Mouse (Mus musculus) spleen, postnatal 14 days (tissue): ENCODE results near the gene Slc25a5.
"Not testable (repeated sequence)": the region's sequence is repeated elsewhere in the genome, so short reads cannot be mapped to it uniquely, and the experiment has no call there.

ENCODE experiments used
- DNase-seq, 2 experiments: peaks; one replicate each; pipeline ENCODE4 v3.0.0; 2021 to 2022; ENCODE audit warnings: low spot score in 2 of 2

The Slc25a5 gene

DNA sequence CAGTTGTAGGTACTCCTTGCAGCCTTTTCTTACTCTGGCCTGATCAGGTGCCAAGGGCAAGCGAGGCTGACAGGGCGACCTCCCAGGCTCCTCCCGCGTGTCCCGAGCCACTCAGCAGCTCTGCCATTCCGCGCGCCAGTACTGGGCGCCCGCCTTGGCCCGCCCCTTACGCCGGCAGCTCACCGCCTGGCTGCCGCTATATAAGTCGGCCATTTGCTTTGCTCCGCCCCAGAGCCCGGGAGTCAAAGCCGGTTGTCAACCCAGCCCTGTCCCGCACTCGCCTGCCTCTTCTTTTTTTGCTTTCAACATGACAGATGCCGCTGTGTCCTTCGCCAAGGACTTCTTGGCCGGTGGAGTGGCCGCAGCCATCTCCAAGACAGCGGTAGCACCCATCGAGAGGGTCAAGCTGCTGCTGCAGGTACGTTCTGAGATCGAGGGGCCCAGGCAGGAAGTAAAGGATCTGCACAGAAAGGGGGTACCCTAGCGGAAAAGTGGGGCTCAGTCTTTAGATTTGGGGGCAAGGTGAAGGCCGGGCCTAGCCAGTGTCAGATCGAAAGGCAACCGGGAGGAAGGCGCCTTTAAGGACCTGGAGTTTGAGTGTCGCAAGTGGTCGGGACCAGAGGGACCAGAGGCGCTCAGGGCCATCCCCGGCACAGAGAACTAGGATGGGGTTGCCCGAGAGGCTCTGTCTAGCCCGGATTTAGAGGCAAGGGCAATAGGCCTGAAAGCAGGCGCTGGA lies at the start of gene Slc25a5:
TSS of gene Slc25a5 (plus strand) at position 228 of the 739 bp plus-strand sequence.
- DNase-seq = peak; percentile 70 to 79

- no peak for DNase-seq
Observed at GRCm38 (mm10) chrX:36746789-36747188, 48.7 kb upstream of the Slc25a5 start.

- no peak for DNase-seq
Observed at GRCm38 (mm10) chrX:36748573-36748972, 46.9 kb upstream of the Slc25a5 start.

- no peak for DNase-seq
Observed at GRCm38 (mm10) chrX:36749281-36749785, 46.1 kb upstream of the Slc25a5 start.

- no peak for DNase-seq
Observed at GRCm38 (mm10) chrX:36750591-36750990, 44.9 kb upstream of the Slc25a5 start.

DNA sequence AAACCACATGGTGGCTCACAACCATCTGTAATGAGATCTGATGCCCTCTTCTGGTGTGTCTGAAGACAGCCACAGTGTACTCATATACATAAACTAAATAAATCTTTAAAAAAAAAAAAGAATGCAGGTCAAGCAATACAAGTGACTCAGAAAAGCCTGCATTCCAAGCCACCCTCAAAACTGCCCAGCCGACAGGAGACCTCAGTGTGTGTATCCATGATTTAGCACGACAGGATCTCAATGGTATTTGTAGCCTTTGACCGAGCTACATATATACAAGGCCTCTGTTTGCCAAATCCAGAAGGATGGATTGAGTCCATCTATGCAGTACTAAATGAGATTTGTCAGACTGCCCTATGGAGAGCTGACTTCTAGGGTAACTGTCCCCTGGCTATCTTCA lies 42.9 kb upstream of the Slc25a5 start:
- no peak for DNase-seq

GRCm38 (mm10) chrX:36757796-36758472 lies 37.5 kb upstream of the Slc25a5 start:
- DNase-seq = no peak

DNA sequence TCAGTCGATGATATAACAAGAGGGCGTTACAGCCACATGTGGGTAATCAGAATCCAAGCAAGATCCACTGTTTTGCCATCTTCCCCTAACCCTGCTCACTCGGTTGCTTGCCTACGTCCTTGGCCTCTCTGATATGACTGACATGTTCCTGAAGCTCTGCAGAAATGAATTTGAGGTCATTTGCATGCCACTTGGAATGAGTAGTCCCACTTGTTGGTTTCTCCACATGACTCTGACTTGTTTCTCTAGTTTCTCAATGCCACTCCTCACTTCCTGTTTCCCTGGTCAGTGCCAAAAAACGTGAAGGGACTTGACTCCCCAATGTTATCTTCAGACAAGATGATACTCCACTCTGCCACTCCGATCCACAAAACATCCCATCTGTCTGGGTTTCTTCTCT lies 36.9 kb upstream of the Slc25a5 start:
- no peak for DNase-seq

DNA sequence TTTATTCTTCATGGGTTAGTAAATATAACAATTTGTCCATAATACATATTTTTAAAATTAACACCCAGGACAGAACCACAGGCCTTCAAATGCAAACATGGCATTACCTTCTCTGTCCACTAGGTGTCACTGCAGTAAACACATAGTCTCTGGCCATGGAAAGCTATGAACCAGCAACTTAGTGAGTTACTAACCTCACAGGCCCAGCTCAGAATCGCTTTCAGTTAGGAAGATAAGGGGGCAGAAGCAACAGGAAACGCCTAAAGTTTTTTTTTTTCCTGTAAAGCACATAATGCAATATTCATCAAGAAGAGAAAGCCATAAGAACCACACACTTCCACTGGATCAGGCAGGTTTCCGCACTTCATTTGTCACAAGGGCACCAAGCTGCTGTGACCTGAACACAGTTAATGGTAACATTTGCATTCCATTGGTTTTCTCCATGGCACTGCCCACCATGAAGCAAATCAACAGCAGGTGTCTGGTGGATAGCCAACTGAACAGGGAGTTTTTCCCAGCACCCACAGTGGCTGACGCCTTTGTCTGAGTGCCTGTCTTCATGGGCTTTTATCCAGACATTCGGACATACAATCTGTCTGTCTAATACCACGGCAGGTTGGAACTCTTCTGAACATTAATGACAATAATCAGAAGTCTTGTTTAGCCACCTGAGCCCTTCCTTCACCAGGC lies 34.4 kb upstream of the Slc25a5 start:
- DNase-seq = peak in 1 of 2 experiments; percentile 38

DNA sequence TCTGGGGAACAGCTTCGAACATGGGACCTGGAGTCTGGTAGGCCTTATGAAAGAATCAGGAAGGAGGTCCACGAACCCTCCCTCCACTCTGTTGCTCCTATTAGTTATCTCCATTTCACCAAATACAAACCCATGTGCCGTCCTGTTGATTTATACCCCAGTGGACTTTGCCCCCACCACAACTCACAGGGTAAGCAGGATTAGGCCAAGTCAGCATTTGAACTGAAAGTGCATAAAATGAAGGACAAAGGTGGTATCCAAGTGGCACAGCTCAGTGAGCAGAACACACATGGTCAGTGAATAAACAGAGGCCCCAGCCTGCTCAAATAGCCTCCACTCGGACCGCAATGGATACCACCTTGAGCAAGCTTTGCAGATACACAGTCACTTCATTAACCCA lies 33.2 kb upstream of the Slc25a5 start:
- DNase-seq = no peak

DNA sequence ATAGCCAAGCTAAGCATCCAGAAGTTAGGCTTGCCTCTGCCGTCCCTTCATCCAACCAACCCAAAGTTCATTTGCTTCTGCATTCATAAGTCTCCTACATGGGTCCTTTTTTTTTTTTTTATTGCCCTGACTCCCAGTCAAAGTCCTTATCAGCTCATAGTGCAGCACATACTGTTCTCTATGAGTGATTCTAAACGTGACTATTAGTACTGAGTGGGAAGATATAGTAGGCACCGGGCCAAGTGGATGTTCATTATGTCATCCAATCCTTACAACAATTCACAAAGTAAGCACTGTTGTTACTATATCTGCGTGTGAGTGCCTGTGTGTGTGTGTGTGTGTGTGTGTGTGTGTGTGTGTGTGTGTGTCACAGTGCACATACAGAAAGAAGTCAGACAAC lies 32.6 kb upstream of the Slc25a5 start:
- DNase-seq = no peak

DNA sequence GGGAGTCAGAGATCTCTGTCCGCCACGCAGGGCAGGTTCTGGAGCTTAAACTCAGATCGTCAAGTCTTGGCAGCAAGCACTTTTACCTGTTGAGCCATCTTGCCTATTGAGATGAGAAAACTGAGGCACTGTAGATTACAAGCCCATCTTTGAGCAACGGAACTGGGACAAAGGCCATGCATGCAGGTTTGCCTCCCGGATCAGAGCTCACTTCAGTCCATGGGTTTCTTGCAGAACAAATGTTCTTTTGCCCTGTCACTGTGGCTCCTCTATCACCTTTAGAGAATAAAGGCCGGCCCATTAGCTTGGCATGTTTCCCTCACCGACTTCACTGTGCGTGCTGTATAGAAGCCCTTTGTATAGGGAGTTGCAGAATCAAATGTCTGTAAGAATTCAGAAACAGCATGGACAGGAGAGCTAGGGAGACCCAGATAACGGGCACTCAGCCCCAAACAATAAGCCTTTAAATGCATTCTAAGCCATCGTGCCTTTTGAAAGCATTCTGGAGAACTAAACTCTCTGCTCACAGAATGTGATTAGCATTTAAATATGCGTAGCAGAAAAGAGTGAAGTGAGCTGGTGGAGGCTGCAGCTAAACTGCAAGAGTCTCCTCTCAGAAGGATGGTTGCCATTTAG lies 32.0 kb upstream of the Slc25a5 start:
- no peak for DNase-seq

DNA sequence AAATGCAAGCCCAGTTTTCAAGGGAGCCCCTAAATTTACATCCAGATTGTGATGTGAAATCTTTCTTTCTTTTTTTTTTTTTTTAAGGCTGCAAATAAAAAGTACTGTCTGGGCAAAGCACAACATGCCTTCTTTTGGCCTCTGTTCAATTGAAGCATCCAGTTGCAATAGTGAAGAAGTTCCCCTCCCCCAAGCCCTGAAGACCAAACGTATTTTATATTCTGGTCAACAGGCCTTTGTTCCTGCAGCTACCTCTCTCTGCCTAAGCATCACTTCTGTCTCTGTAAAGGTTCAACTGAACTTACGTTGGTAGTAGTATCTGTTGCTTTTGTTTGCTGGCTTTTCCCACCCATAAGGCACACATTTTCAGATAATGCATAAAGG lies 31.5 kb upstream of the Slc25a5 start:
- no peak for DNase-seq

DNA sequence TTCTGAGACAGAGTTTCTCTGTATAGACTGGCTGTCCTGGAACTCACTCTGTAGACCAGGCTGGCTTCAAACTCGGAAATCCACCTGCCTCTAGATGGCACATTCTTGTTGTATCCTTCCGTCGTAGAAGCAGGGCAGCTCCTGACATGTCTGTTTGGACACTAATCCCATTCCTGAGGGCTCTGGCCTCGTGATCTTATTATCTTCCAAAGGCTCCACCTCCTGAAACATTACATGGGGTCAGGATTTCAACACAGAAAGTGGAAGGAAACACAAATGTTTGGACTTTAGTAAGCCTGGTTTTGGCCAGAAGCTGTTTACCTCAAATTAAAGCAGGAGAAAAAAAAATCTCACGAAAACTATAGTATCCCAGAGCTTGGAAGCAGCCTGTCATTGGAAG lies 28.1 kb upstream of the Slc25a5 start:
- DNase-seq = no peak

- DNase-seq = no peak
Observed at GRCm38 (mm10) chrX:36772591-36772990, 22.9 kb upstream of the Slc25a5 start.

DNA sequence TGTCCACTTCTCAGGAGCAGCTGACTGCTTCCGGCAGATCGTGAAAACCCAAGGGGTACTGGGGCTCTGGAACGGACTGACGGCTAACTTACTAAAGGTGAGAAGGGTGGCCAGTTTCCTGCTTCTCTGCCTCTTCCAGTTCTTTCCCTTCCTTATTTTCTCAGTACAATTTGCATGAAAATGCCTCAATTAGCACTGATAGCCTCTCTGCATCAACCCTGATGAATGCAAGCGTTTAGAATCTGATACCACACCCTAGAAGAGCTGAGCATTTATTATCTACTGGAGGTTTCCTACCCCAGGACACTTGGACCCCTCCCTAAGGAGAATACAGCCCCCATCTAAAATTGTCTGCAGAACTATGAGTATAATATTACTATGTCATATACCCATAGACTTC lies 19.9 kb upstream of the Slc25a5 start:
- no peak for DNase-seq

DNA sequence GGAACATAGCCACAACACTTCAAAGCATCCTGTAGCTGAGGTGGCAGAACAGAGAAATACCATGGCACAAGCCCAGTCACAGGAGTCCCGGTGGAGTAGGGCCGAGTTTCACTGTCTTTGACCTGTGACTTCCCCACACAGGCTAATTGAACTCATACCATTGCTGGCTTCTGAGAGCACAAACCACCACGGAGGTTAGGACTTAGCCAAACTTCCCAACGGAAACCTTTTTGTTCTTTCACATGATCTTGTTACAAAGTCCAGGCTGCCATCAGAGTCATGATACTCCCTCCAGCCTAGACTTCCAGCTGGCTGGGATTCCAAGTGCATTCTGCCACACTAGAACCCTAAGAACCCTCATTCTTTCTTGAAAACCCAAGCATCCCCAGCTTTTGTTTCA lies 17.8 kb upstream of the Slc25a5 start:
- no peak for DNase-seq

DNA sequence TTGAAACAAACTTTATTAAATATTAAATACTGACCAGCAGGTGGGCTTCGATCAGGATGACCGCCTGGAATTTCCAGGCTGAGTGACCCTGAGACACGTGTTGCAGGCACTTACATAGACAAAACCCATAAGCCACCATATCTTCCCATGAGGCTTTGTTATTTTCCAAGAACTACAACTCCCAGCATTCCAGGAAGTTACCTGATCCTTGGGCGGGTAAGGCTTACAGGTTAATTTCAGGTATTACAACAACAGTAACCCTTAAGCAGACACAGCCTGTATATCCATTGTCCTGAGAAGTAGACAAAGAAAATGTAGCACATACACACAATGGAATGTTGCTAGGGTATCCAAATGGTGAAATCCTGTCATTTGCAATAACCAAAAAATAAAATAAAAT lies 6.1 kb upstream of the Slc25a5 start:
- no peak for DNase-seq

DNA sequence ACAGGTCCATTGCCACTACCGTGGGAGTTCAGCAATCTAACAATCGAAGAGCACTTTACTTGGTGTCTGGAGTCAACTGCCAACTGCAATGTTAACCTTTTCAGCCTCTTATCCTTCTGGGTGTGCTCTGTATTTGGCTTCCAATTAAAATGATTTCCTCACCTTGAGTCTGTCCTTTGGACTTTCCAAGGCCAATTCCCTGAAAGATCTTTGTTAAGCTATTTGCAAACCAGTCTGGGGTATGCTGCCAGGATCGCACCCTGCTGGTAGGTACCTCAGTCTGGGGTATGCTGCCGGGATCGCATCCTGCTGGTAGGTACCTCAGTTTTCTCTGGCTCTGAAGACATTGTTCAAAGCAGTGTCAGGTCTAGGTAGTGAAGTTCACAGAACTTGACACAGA lies 880 bp upstream of the Slc25a5 start:
- no peak for DNase-seq

DNA sequence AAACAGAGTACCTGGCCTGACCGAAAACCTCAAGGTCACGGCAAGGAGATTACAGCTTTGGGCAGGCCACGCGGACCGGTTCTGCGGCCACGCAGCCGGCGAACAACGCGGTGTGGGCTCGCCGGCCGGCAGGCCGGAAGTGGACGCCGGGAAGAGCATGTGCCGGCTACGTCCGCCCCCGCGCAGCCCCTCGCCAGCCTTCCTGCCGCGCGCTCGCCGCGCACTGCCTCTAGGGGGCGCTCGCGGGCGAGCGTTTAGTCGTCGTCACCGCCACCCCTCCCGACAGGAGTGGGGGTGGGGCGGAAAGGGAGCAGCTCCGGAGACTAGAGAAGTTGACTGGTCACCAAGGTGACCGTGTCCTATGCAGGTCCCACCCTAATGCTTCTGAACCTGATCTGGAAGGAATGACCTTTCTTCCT lies 721 bp downstream of the Slc25a5 start:
- peak; percentile 62 to 73 for DNase-seq

DNA sequence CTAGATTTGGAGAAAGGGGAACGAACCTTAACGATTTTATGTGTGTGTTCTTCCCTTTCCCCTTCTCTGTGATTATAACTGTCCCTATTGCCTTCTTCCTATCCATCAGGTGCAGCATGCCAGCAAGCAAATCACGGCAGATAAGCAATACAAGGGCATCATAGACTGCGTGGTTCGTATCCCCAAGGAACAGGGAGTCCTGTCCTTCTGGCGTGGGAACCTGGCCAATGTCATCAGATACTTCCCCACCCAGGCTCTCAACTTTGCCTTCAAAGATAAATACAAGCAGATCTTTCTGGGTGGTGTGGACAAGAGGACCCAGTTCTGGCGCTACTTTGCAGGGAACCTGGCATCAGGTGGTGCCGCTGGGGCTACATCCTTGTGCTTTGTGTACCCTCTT lies 1.3 kb downstream of the Slc25a5 start:
- not testable (repeated sequence) for DNase-seq
